Mouse (Mus musculus): Measurements from ENCODE around the gene Mybpc3. TPM values are rescaled to one million over a fixed set of nuclear protein-coding genes. Genes with fewer than 3 reads are reported as not detected.

Mybpc3 gene
- total RNA-seq, 2 experiments from 2014 or later, result 0.09 TPM; not detected in 1

Other genes starting within 250 kb of the Mybpc3 start
- 1 to 10 TPM; 5.0 to 6.5 TPM for gene C1qtnf4, start 232.3 kb upstream of the Mybpc3 start, total RNA-seq (2021)
- 10 to 100 TPM; 12.9 to 14.5 TPM for gene Kbtbd4, start 213.4 kb upstream of the Mybpc3 start, total RNA-seq (2021)
- 100 to 1,000 TPM; 444 to 537 TPM for gene Ndufs3, start 213.3 kb upstream of the Mybpc3 start, total RNA-seq (2021)
- 10 to 100 TPM; 40.7 to 44.0 TPM for gene Celf1, start 177.8 kb upstream of the Mybpc3 start, total RNA-seq (2021)
- gene Rapsn, start 82.5 kb upstream of the Mybpc3 start, total RNA-seq (2021), result 10 to 100 TPM; 22.4 to 23.0 TPM
- gene Psmc3, start 64.1 kb upstream of the Mybpc3 start, total RNA-seq (2021), result 100 to 1,000 TPM; 279 to 288 TPM
- gene Slc39a13, start 47.7 kb upstream of the Mybpc3 start, total RNA-seq (2021), result 10 to 100 TPM; 21.7 to 25.9 TPM
- gene Spi1, start 35.8 kb upstream of the Mybpc3 start, total RNA-seq (2021), result 1 to 10 TPM; 1.5 to 2.1 TPM
- gene Madd, start 65.7 kb downstream of the Mybpc3 start, total RNA-seq (2021), result 1 to 10 TPM; 5.0 to 5.9 TPM
- gene Nr1h3, start 84.7 kb downstream of the Mybpc3 start, total RNA-seq (2021), result 1 to 10 TPM; 5.1 to 9.1 TPM
- gene Acp2, start 84.7 kb downstream of the Mybpc3 start, total RNA-seq (2021), result 10 to 100 TPM; 11.6 to 12.5 TPM
- 1 to 10 TPM; 3.1 to 4.1 TPM for gene Ddb2, start 118.8 kb downstream of the Mybpc3 start, total RNA-seq (2021)
- 100 to 1,000 TPM; 282 to 292 TPM for gene Pacsin3, start 137.8 kb downstream of the Mybpc3 start, total RNA-seq (2021)
- 100 to 1,000 TPM in 1 of 2 experiments, 10 to 100 TPM in 1; 74.4 to 104 TPM for gene Arfgap2, start 146.8 kb downstream of the Mybpc3 start, total RNA-seq (2021)

Measured in gastrocnemius, postnatal 14 days (tissue).